Mouse (Mus musculus): ENCODE data around the gene Rgl3. TPM values are rescaled to one million over a fixed set of nuclear protein-coding genes. Genes with fewer than 3 reads are reported as not detected.

The Rgl3 gene
- polyA plus RNA-seq, 1 experiment from 2014 or later: 0.46 TPM

DNA sequence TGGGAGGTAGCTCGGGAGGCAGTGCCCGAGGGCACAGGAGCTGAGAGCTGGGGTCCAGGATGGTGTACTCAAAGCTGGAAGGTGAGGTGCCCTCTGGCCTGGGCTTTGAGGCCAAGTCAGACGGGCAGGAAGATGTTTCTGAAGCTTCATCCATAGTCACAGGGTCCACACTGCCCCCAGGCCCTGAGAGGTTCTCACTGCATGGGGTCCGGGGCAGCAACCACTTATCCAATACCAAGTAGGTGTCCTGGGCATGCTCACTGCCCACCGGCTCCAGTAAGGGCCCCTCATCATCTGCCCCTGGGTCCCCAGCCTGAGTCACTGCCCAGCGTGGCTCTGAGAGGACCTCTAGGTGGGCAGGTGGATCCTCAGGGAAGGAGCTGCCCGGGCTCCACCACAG, 30.0 kb downstream of the Rgl3 start:
- peak overlapping the region; percentile 98 for H3K9ac ChIP-seq

DNA sequence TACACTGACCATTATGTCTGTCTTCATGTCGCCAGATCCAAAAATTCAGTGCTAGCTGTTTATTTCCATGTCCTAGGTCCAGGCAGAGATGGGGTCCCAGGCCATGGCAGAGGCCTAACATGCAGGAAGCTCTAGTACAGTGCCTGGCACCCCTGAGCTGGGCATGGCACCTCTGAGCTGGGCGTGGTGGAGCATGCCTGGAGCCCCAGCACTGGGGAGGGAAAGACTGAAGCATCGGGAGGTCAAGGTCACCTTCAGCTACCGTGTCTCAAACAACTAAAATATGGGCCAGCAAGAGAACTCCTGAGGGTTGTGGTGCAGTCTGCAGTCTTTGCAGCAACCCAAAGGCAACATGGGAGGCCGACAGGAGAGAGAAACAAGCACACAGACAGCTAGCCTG, 30.9 kb downstream of the Rgl3 start:
- Histone ChIP-seq H3K9ac (peak overlapping the region; percentile 98), H3K9me3 (replicated peaks) (no peaks in the 10 kb centered on the region), H3K4me1 (replicated peaks) (peaks cover 62% of the 10 kb centered on the region), H3K27ac (peak overlapping the region; percentile 99), H3K27me3 (0 out of 2 replicates have a peak, but pooled peaks cover 6% of the 10 kb centered on the region), H3K4me3 (replicated peaks) (0 out of 2 replicates have a peak overlapping the region, but pooled peaks have one; percentile 85), H3K4me2 (peak overlapping the region; percentile 84; the same call in 1 of the 2 replicates), H3K36me3 (peaks cover 49% of the 10 kb centered on the region)
- 82% methylated on average over 5 of the region's 5 CpGs for WGBS (ENCODE audit: insufficient replicate concordance)
- no peak for ATAC-seq (ENCODE audit: low read depth)
- no peak for DNase-seq

More for the DNA sequence above, 30.0 kb downstream of the Rgl3 start:
- Histone ChIP-seq H3K36me3 (peaks cover 49% of the 10 kb centered on the region), H3K4me2 (peak overlapping the region; percentile 84), H3K27me3 (0 out of 2 replicates have a peak, but pooled peaks cover 6% of the 10 kb centered on the region), H3K9me3 (replicated peaks) (no peaks in the 10 kb centered on the region), H3K27ac (peak overlapping the region; percentile 99), H3K4me3 (replicated peaks) (peak overlapping the region; percentile 85), H3K4me1 (replicated peaks) (peaks cover 69% of the 10 kb centered on the region)
- no peak for DNase-seq
- ATAC-seq (ENCODE audit: low read depth): no peak
- WGBS (ENCODE audit: insufficient replicate concordance): 85% methylated on average over 7 of the region's 7 CpGs

DNA sequence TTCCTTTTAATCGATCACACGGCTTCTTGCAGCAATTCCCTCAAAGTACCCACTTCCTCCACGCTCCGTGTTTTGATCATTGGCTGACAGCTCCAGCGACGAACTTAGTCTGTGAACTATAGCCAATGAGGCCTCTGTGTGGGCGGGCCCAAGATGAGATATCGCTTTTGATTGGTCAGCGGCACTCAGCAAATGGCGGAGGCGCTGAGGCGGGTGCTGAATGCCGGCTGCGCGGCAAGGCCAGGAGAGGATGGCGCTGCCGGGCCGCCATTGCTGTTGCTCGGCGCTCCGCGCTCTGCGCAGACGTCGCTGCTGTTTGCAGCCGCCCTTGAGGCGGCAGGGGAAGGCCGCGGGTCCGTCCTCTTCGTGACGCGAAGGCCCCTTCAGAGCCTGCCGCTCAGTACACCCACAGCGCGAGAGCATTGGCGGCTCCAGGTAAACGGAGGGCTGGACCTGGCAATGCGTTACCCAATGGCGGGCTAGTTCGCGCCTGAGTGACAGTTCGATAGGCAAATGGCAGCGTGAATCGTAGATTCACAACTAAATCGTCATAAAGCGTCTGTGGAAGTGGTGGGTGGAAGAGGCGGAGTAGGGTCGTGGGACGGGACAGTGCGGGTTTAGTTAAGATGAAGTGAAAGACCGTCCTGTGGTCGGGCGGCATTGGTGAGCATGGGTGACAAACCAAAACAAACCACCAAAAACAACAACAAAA, 33.5 kb downstream of the Rgl3 start, which contains the start of gene Swsap1:
Swsap1 (plus strand) TSS at position 186 of the 712 bp plus-strand sequence.
- Histone ChIP-seq H3K4me1 (replicated peaks) (peaks cover 52% of the 10 kb centered on the region), H3K36me3 (peaks cover 36% of the 10 kb centered on the region), H3K4me3 (replicated peaks) (peak within 1 kb of the TSS; percentile 73), H3K9me3 (replicated peaks) (no peaks in the 10 kb centered on the region), H3K9ac (peak within 1 kb of the TSS; percentile 76), H3K27ac (peak within 1 kb of the TSS; percentile 99), H3K27me3 (no peaks in the 10 kb centered on the region), H3K4me2 (peak within 1 kb of the TSS; percentile 76)
- ATAC-seq (ENCODE audit: low read depth) (peak; percentile 93), DNase-seq (peak; percentile 97)
- under 1% methylated on average over 54 of the region's 54 CpGs for WGBS (ENCODE audit: insufficient replicate concordance)

DNA sequence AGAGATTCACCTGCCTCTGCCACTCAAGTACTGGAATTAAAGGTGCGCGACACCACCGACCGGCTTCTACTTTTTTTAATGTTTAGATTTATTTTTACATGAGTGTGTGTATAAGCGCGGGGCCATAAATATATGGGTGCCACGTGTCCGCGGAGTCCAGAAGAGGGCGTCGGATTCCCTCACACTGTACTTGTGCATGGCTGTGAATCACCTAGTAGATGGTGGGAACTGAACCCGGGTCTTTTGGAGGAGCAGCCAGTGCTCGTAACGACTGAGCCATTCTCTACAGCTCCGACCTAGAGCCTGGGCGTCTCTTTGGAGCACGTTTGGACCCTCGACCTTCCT, 34.0 kb downstream of the Rgl3 start:
- peak; percentile 66 for ATAC-seq (ENCODE audit: low read depth)
- H3K9ac ChIP-seq: peak overlapping the region; percentile 76

DNA sequence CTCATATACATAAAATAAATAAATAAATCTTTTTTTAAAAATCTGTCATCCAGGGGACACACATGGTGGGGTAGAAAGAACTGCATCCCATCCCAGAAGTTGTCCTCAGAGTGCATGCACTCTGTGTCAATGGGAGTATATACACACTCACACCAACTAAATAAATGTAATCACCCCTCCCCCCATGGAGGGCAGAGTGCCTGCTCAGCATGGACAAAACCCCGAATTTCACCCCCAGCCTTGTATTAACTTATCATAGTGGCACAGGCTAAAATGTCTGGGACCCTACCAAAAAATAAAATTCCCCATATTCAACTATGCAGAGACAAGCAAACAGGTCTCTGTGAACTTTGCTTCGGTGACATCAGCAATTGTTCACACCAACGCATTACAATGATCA, 34.6 kb downstream of the Rgl3 start:
- 61% methylated on average over 3 of the region's 3 CpGs for WGBS (ENCODE audit: insufficient replicate concordance)
- H3K4me3 ChIP-seq (replicated peaks): peak overlapping the region; percentile 73
- peak overlapping the region; percentile 76 for H3K4me2 ChIP-seq
- peaks cover 25% of the 10 kb centered on the region for H3K36me3 ChIP-seq
- no peak overlapping the region for H3K27ac ChIP-seq
- no peak for ATAC-seq (ENCODE audit: low read depth)
- DNase-seq: no peak
- no peaks in the 10 kb centered on the region for H3K27me3 ChIP-seq
- no peaks in the 10 kb centered on the region for H3K9me3 ChIP-seq (replicated peaks)
- H3K4me1 ChIP-seq (replicated peaks): peaks cover 41% of the 10 kb centered on the region
- H3K9ac ChIP-seq: peak overlapping the region; percentile 76; the same call in 1 of the 2 replicates

More for the DNA sequence above, 34.0 kb downstream of the Rgl3 start:
- Histone ChIP-seq H3K9me3 (replicated peaks) (no peaks in the 10 kb centered on the region), H3K4me1 (replicated peaks) (peaks cover 46% of the 10 kb centered on the region), H3K36me3 (peaks cover 31% of the 10 kb centered on the region), H3K4me2 (peak overlapping the region; percentile 76), H3K27ac (peak overlapping the region; percentile 79), H3K27me3 (no peaks in the 10 kb centered on the region), H3K4me3 (replicated peaks) (peak overlapping the region; percentile 73)
- DNase-seq: no peak
- WGBS (ENCODE audit: insufficient replicate concordance): 1% methylated on average over 18 of the region's 18 CpGs

DNA sequence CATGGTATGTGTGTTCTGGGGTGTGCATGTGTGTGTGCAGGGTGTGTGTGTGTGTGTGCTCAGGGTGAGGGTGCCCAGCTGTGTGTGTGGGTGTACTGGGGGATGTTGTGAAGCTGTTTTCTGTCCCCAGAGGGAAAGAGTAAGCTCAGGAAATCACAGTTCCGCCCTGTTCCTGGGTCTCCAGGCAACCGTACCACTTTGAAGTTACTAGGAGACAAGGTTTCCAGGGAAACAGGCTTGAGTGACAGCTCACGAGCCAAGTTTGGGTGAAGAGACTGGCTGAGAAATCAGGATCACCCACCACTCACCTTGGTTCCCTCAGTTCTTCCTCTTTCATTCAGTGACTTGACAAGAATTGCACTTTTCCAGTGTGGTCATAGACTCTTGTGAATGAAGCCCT, 35.6 kb downstream of the Rgl3 start:
- no peak overlapping the region for H3K4me2 ChIP-seq
- H3K4me3 ChIP-seq (replicated peaks): no peak overlapping the region
- no peak for DNase-seq
- H3K9ac ChIP-seq: no peak overlapping the region
- H3K27me3 ChIP-seq: peaks cover 7% of the 10 kb centered on the region
- peaks cover 30% of the 10 kb centered on the region for H3K4me1 ChIP-seq (replicated peaks)
- ATAC-seq (ENCODE audit: low read depth): no peak
- no peak overlapping the region for H3K27ac ChIP-seq
- no peaks in the 10 kb centered on the region for H3K9me3 ChIP-seq (replicated peaks)
- WGBS (ENCODE audit: insufficient replicate concordance): 26% methylated on average over 3 of the region's 3 CpGs
- peaks cover 15% of the 10 kb centered on the region for H3K36me3 ChIP-seq

DNA sequence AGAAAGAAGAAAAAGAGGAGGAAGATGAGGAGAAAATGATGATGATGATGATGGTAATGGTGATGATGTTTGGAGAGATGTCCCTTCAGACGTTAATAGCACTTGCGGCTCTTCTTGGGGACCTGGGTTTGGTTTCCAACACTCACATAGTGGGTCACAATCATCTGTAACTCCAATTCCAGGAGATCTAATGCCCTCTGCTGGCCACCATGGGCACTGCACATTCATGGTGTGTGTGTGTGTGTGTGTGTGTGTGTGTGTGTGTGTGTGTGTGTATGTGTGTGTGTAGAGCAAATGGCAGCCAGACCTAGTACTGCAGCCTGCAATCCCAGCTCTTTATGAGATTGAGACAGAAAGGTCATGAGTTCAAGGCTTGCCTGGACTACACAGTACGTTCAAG, 37.3 kb downstream of the Rgl3 start:
- Histone ChIP-seq H3K4me2 (no peak overlapping the region), H3K27me3 (peaks cover 20% of the 10 kb centered on the region), H3K27ac (no peak overlapping the region), H3K36me3 (no peaks in the 10 kb centered on the region; the same call in 1 of the 2 replicates), H3K9me3 (replicated peaks) (no peaks in the 10 kb centered on the region), H3K4me1 (replicated peaks) (peaks cover 30% of the 10 kb centered on the region), H3K9ac (no peak overlapping the region), H3K4me3 (replicated peaks) (no peak overlapping the region)
- ATAC-seq (ENCODE audit: low read depth) (no peak), DNase-seq (no peak)
- 61% methylated on average over 3 of the region's 3 CpGs for WGBS (ENCODE audit: insufficient replicate concordance)

DNA sequence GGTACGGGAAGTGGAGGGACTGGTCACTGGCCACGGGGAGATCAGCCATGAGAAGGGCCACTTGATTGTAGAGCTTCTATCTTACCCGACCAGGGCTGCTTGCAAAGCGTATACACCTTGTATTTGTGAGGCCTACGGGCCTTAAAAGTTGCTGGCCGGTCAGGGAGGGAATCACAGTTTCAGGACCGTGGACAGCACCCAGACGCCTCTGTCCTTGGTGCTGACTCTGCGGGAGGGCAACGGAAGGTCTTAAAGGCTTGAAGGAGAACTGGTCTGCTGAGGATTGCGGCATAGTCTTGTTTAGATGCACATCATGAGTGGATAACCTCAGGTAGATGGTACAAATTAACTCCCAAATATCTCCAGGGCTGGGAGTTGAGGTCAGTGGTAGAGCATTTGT, 38.9 kb downstream of the Rgl3 start:
- no peak overlapping the region for H3K27ac ChIP-seq
- H3K4me2 ChIP-seq: no peak overlapping the region
- WGBS (ENCODE audit: insufficient replicate concordance): 15% methylated on average over 11 of the region's 11 CpGs
- ATAC-seq (ENCODE audit: low read depth): no peak
- H3K4me3 ChIP-seq (replicated peaks): no peak overlapping the region
- peaks cover 24% of the 10 kb centered on the region for H3K4me1 ChIP-seq (replicated peaks)
- H3K9ac ChIP-seq: no peak overlapping the region
- H3K27me3 ChIP-seq: peaks cover 31% of the 10 kb centered on the region
- no peaks in the 10 kb centered on the region for H3K36me3 ChIP-seq
- no peaks in the 10 kb centered on the region for H3K9me3 ChIP-seq (replicated peaks)
- no peak for DNase-seq

DNA sequence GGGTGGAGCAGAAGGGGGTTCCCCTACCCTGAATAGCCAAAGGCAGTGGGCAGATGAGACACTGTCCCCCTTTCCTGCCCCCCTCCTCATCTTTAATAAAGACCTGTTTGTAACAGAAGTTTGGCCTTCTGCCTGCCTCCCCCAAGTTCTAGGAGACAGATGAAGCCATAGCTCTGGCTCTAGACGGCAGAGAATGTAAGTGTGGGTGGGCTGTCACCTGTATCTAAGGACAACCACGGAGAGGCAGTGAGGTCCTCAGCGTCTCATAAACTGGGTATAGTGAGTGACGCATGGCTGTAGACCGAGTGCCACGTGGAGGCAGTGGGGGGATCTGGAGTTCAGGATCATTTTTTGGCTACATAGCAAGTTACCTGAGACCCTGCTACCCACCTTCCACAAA, 40.5 kb downstream of the Rgl3 start:
- no peak for ATAC-seq (ENCODE audit: low read depth)
- 55% methylated on average over 6 of the region's 6 CpGs for WGBS (ENCODE audit: insufficient replicate concordance)
- peaks cover 39% of the 10 kb centered on the region for H3K27me3 ChIP-seq

DNA sequence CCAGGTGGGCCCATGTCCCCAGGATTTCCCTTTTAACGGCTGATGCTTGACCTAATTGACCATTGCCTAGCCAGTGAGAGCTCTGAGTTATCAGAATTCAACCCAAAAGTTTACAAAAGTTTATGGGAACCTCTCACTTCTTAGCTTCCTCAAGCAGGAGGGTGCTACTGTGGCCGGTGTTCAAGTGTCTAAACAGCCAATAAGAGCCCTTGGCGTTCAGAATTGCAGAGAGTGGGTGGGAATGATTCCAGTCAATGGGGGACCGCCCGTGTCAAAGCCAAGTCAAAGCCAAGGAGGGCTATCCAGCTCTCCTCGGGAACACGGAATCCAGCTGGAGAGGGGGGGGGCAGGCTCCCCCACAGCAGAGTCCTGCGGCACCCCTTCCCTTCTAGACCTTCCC, 41.1 kb downstream of the Rgl3 start:
- Histone ChIP-seq H3K27ac (no peak overlapping the region), H3K9me3 (replicated peaks) (no peaks in the 10 kb centered on the region), H3K4me2 (no peak overlapping the region), H3K36me3 (no peaks in the 10 kb centered on the region), H3K4me1 (replicated peaks) (peaks cover 25% of the 10 kb centered on the region), H3K9ac (no peak overlapping the region), H3K4me3 (replicated peaks) (no peak overlapping the region), H3K27me3 (peaks cover 45% of the 10 kb centered on the region)
- WGBS (ENCODE audit: insufficient replicate concordance): 35% methylated on average over 8 of the region's 8 CpGs
- no peak for DNase-seq
- ATAC-seq (ENCODE audit: low read depth): no peak

More for the DNA sequence above, 40.5 kb downstream of the Rgl3 start:
- Histone ChIP-seq H3K4me3 (replicated peaks) (no peak overlapping the region), H3K4me1 (replicated peaks) (peaks cover 24% of the 10 kb centered on the region), H3K9me3 (replicated peaks) (no peaks in the 10 kb centered on the region), H3K27ac (no peak overlapping the region), H3K9ac (no peak overlapping the region), H3K4me2 (no peak overlapping the region), H3K36me3 (no peaks in the 10 kb centered on the region)
- DNase-seq: no peak

DNA sequence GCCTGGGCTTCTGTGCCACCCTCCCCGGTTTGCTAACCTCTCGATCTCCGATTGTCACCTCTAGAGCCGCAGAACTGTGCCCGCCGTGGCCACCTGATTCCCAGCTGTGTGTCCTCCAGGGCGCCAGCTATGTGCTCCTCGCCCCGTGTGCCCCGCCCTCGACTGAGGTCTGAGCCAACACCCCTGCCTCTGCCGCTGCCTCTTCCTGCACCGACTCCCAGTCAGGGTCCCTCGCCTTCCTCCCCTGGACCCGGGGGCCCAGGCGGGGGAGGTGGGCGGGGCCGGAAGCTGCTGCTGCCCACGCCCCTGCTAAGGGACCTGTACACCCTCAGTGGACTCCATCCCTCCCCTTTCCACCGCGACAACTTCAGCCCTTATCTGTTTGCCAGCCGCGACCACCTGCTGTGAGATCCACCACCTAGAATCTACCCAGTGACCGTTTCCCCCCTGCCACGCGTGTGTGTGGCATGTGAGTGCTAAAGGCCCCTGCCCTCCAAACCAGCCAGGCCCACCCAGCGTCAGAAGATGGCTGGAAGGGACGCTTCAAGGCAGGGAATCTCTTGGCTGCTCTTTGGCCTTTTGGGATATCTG, 41.6 kb downstream of the Rgl3 start:
- DNase-seq (no peak), ATAC-seq (ENCODE audit: low read depth) (peak; percentile 53)
- Histone ChIP-seq H3K4me2 (peak overlapping the region; percentile 43), H3K27ac (no peak overlapping the region), H3K4me1 (replicated peaks) (peaks cover 25% of the 10 kb centered on the region), H3K9me3 (replicated peaks) (no peaks in the 10 kb centered on the region), H3K36me3 (no peaks in the 10 kb centered on the region), H3K27me3 (peaks cover 45% of the 10 kb centered on the region), H3K4me3 (replicated peaks) (peak overlapping the region; percentile 23; the same call in 1 of the 2 replicates), H3K9ac (no peak overlapping the region)
- 2% methylated on average over 28 of the region's 28 CpGs for WGBS (ENCODE audit: insufficient replicate concordance)

Measured in liver, embryonic 13.5 days (tissue).